ENCODE assay signal across 9 mouse cellular contexts in genomic region chrX:160135719-160136118, GRCm38 (mm10). TPM values are rescaled to one million over a fixed set of nuclear protein-coding genes. Genes with fewer than 3 reads are reported as not detected.
DNase-seq lines count a peak whose midpoint lies in the region; ATAC-seq and TF ChIP-seq lines count a peak whose summit lies in the region.
"Had no signal": no experiment of that assay in that cellular context is flagged by ENCODE, and none has a peak within 500 bp of the region (broad histone marks: within the 10 kb centered on the region; RNA-seq: fewer than 3 reads in every experiment).

No protein-coding gene starts in this region.

- H3K4me3 ChIP-seq in erythroblast, embryonic 14.5 days (replicated peaks): peak overlapping the region; percentile 84
- H3K4me3 ChIP-seq in C2C12 (ENCODE audit: insufficient read depth, poor library complexity, severe bottlenecking): peak overlapping the region; percentile 6
- peak overlapping the region; percentile 70 for H3K4me3 ChIP-seq in forebrain, embryonic 10.5 days
- peak overlapping the region; percentile 71 for H3K4me3 ChIP-seq in liver, embryonic 12.5 days

- no peak for ATAC-seq in erythroblast, adult 5-6 weeks (replicated peaks; ENCODE audit: low FRiP score, poor library complexity, severe bottlenecking)
- no peak for ATAC-seq in liver, embryonic 12.5 days
- ATAC-seq in erythroid progenitor cell, adult 5-6 weeks (replicated peaks; ENCODE audit: low FRiP score, poor library complexity, severe bottlenecking): no peak

- H3K79me3 ChIP-seq in C2C12 (ENCODE audit: low read depth): peaks cover 46% of the 10 kb centered on the region

- no peaks in the 10 kb centered on the region; the same call in 1 of the 2 replicates for H3K9me3 ChIP-seq in erythroblast, embryonic 14.5 days (ENCODE audit: control insufficient read depth, low read length)
- H3K9me3 ChIP-seq in forebrain, embryonic 10.5 days: no peaks in the 10 kb centered on the region
- no peaks in the 10 kb centered on the region for H3K9me3 ChIP-seq in liver, embryonic 12.5 days (replicated peaks)

- peak overlapping the region; percentile 69 for H3K4me2 ChIP-seq in liver, embryonic 12.5 days

- no peak for TF ChIP-seq CTCF in C2C12 (IDR thresholded peaks at IDR 0.05; ENCODE audit: control insufficient read depth, insufficient read depth, insufficient read length)

- H3K79me2 ChIP-seq in C2C12 (ENCODE audit: control insufficient read depth, insufficient read depth): peaks cover 54% of the 10 kb centered on the region

- H3K4me1 ChIP-seq in erythroblast, embryonic 14.5 days (ENCODE audit: control insufficient read depth): peaks cover 19% of the 10 kb centered on the region
- peaks cover 19% of the 10 kb centered on the region for H3K4me1 ChIP-seq in forebrain, embryonic 10.5 days
- peaks cover 26% of the 10 kb centered on the region; the same call in 1 of the 2 replicates for H3K4me1 ChIP-seq in liver, embryonic 12.5 days

- H3K36me3 ChIP-seq in erythroblast, embryonic 14.5 days (ENCODE audit: control insufficient read depth): peaks cover 14% of the 10 kb centered on the region
- H3K36me3 ChIP-seq in C2C12 (ENCODE audit: control insufficient read depth, insufficient read depth): peaks cover 5% of the 10 kb centered on the region
- H3K36me3 ChIP-seq in forebrain, embryonic 10.5 days (replicated peaks): peaks cover 25% of the 10 kb centered on the region
- peaks cover 19% of the 10 kb centered on the region for H3K36me3 ChIP-seq in liver, embryonic 12.5 days

- H3K27me3 ChIP-seq in erythroblast, embryonic 14.5 days (ENCODE audit: control insufficient read depth): no peaks in the 10 kb centered on the region
- H3K27me3 ChIP-seq in C2C12 (ENCODE audit: control insufficient read depth, insufficient read depth, insufficient read length): no peaks in the 10 kb centered on the region
- H3K27me3 ChIP-seq in forebrain, embryonic 10.5 days (ENCODE audit: poor library complexity, severe bottlenecking): peaks cover 78% of the 10 kb centered on the region
- H3K27me3 ChIP-seq in liver, embryonic 12.5 days (replicated peaks): peaks cover 8% of the 10 kb centered on the region; the same call in 1 of the 2 replicates

- H3K27ac ChIP-seq in forebrain, embryonic 10.5 days: peak overlapping the region; percentile 60
- H3K27ac ChIP-seq in liver, embryonic 12.5 days: no peak overlapping the region

- no peak overlapping the region for H3ac ChIP-seq in C2C12 (ENCODE audit: control insufficient read depth, insufficient read length, low read depth)

- 27% methylated on average over 6 of the region's 6 CpGs for WGBS in forebrain, embryonic 10.5 days
- WGBS in liver, embryonic 12.5 days (ENCODE audit: insufficient replicate concordance): 20% methylated on average over 6 of the region's 6 CpGs

- peak; percentile 21 for DNase-seq in forebrain, embryonic 10.5 days (ENCODE audit: extremely low spot score, low spot score)
- no peak for DNase-seq in layer of hippocampus, adult 11-12 months (ENCODE audit: low spot score)
- DNase-seq in adrenal gland, adult 18-20 months (ENCODE audit: low spot score in 2 of 2): no peak
- DNase-seq: cerebellum, postnatal 36 days had no signal

- H3K9ac ChIP-seq in liver, embryonic 12.5 days: peak overlapping the region; percentile 57; the same call in 1 of the 2 replicates

TF ChIP-seq in C2C12, 6 proteins besides CTCF, POLR2A, EP300 and RAD21:
- TF ChIP-seq CEBPB (IDR thresholded peaks at IDR 0.05; ENCODE audit: low read depth) (no peak), MAX (IDR thresholded peaks at IDR 0.05) (no peak), MYOG (IDR thresholded peaks at IDR 0.05; ENCODE audit: control insufficient read depth, extremely low read depth, insufficient read length) (no peak), USF1 (IDR thresholded peaks at IDR 0.05; ENCODE audit: low read depth) (no peak), FOSL1 (IDR thresholded peaks at IDR 0.05; ENCODE audit: insufficient read depth, low read length, poor library complexity, severe bottlenecking) (no peak), MYOD1 (IDR thresholded peaks at IDR 0.05; ENCODE audit: control insufficient read depth, insufficient read length, low read depth) (no peak)

RNA-seq across cellular contexts. Expression of gene Pdha1, which starts 2.5 kb away (rescaled TPM):
- 0.64 and 0.74 TPM in 2 replicates for polyA plus RNA-seq in erythroblast, embryonic 14.5 days (2012)
- 23.8 and 31.7 TPM in 2 replicates for total RNA-seq in erythroblast, adult 5-6 weeks (2015; ENCODE audit: low replicate concordance)
- 22.9 and 32.5 TPM in 2 replicates for total RNA-seq in erythroblast, adult 5-6 weeks (2017; ENCODE audit: low replicate concordance)
- 82.5 TPM for polyA plus RNA-seq in C2C12 (2012; fragmentation: generic; extraction: Trizol)
- 119 TPM in 2 replicates for polyA plus RNA-seq in forebrain, embryonic 10.5 days (2016; fragmentation: Nextera tagmentation; extraction: Ambion mirVana)
- polyA plus RNA-seq in liver, embryonic 12.5 days (2016; fragmentation: Nextera tagmentation; extraction: Ambion mirVana): 74.0 and 74.5 TPM in 2 replicates
- total RNA-seq in erythroid progenitor cell, adult 5-6 weeks (2015; ENCODE audit: low replicate concordance): 18.9 and 28.5 TPM in 2 replicates
- total RNA-seq in erythroid progenitor cell, adult 5-6 weeks (2017; ENCODE audit: low replicate concordance): 17.3 and 28.5 TPM in 2 replicates
- total RNA-seq in adrenal gland, adult 18-20 months (2021): 100 to 1,000 TPM; 390 to 786 TPM

Comparison
In these comparisons a context has a peak if more than half of its experiments do, and no peak if none do; other contexts are left out.
1. H3K4me3 ChIP-seq: peak in every context shown above with its lines; median percentile 84 in erythroblast, embryonic 14.5 days; 71 in liver, embryonic 12.5 days; 70 in forebrain, embryonic 10.5 days; 6 in C2C12.
2. RNA of gene Pdha1, which starts 2.5 kb away (polyA plus RNA-seq): 119 TPM in forebrain, embryonic 10.5 days, 82.5 TPM in C2C12 (single experiment) and 74.0 to 74.5 TPM in liver, embryonic 12.5 days; 0.64 to 0.74 TPM in erythroblast, embryonic 14.5 days; every median in the first group is over 10 times any median in the second.